8 mouse cellular contexts compared by ENCODE assay signal in the genomic region with DNA sequence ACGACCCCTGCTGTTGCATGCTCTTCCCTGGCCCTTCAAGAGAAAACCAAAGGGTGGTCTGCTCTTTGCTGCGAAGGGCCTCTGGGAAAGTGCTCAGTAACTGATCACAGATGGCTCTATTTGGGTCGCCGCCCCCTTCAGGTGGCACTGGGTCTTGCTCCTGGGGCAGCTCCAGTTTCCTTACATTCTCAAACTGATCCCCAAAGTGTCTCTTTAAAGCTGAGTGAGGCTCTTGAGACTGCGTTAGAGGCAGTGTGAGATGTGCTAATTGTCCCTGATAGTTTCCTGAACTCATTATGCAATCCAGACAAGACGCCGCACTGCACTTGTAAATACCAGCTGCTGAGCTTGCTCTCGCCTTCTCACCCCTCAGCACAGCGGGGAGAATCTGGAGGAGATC. TPM values are rescaled to one million over a fixed set of nuclear protein-coding genes. Genes with fewer than 3 reads are reported as not detected.
A peak's percentile ranks its signal among the peaks of the same experiment; 100 is the strongest.
DNase-seq lines count a peak whose midpoint lies in the region; ATAC-seq and TF ChIP-seq lines count a peak whose summit lies in the region.

No protein-coding gene starts in this region.

- H3K4me2 ChIP-seq in liver, postnatal 0 days (ENCODE audit: low read depth, low read length) = no peak overlapping the region
- H3K4me2 ChIP-seq in liver, embryonic 11.5 days = no peak overlapping the region
- no peak overlapping the region for H3K4me2 ChIP-seq in lung, postnatal 0 days (replicated peaks; ENCODE audit: low read depth, low read length)

- H3K36me3 ChIP-seq in liver, postnatal 0 days (replicated peaks; ENCODE audit: insufficient read depth, low read length) = peaks cover 3% of the 10 kb centered on the region; the same call in 1 of the 2 replicates
- peaks cover 20% of the 10 kb centered on the region for H3K36me3 ChIP-seq in liver, embryonic 11.5 days (ENCODE audit: control insufficient read depth, insufficient read depth, low read length)
- no peaks in the 10 kb centered on the region for H3K36me3 ChIP-seq in lung, postnatal 0 days (ENCODE audit: insufficient read depth, low read length)

- ATAC-seq in cerebellum, adult (ENCODE audit: insufficient number of reproducible peaks, low FRiP score, low TSS enrichment) = no peak
- no peak for ATAC-seq in liver, postnatal 0 days
- no peak for ATAC-seq in liver, embryonic 11.5 days (replicated peaks; ENCODE audit: low FRiP score)
- peak; percentile 37 for ATAC-seq in lung, postnatal 0 days

- no peak for TF ChIP-seq EP300 in liver, postnatal 0 days (IDR thresholded peaks at IDR 0.05; ENCODE audit: low read depth)
- no peak for TF ChIP-seq EP300 in lung, postnatal 0 days (IDR thresholded peaks at IDR 0.05)

- H3K4me3 ChIP-seq in liver, postnatal 0 days (ENCODE audit: low read depth, low read length) = no peak overlapping the region
- no peak overlapping the region for H3K4me3 ChIP-seq in liver, embryonic 11.5 days (ENCODE audit: low read depth, low read length)
- H3K4me3 ChIP-seq in lung, postnatal 0 days (ENCODE audit: low read depth, low read length) = no peak overlapping the region

- H3K4me1 ChIP-seq in liver, postnatal 0 days (ENCODE audit: insufficient read depth) = 0 out of 2 replicates have a peak, but pooled peaks cover 3% of the 10 kb centered on the region
- peaks cover 11% of the 10 kb centered on the region for H3K4me1 ChIP-seq in liver, embryonic 11.5 days (replicated peaks; ENCODE audit: control insufficient read depth, insufficient read depth, low read length)
- H3K4me1 ChIP-seq in lung, postnatal 0 days (ENCODE audit: insufficient read depth, low read depth, low read length) = no peaks in the 10 kb centered on the region

- H3K9me3 ChIP-seq in liver, postnatal 0 days (ENCODE audit: low read length) = no peaks in the 10 kb centered on the region
- H3K9me3 ChIP-seq in liver, embryonic 11.5 days (ENCODE audit: control insufficient read depth, low read length) = no peaks in the 10 kb centered on the region
- H3K9me3 ChIP-seq in lung, postnatal 0 days (ENCODE audit: low read length) = no peaks in the 10 kb centered on the region

- H3K9ac ChIP-seq in liver, postnatal 0 days (replicated peaks) = no peak overlapping the region
- no peak overlapping the region for H3K9ac ChIP-seq in liver, embryonic 11.5 days (ENCODE audit: low read depth, low read length)
- no peak overlapping the region for H3K9ac ChIP-seq in lung, postnatal 0 days (replicated peaks; ENCODE audit: low read depth)

- peak; percentile 65 to 67 for DNase-seq in cerebellum, postnatal 10 days
- peak; percentile 45 for DNase-seq in liver, postnatal 0 days
- DNase-seq in liver, embryonic 11.5 days (ENCODE audit: low spot score) = no peak
- peak; percentile 62 for DNase-seq in embryo, embryonic 11 days
- DNase-seq in lung, postnatal 0 days (ENCODE audit: low spot score) = peak; percentile 40
- no peak for DNase-seq in spleen, postnatal 14 days (ENCODE audit: low spot score in 2 of 2)
- DNase-seq in gastrocnemius, postnatal 10 days = no peak

- TF ChIP-seq CTCF in liver, postnatal 0 days (IDR thresholded peaks at IDR 0.05; ENCODE audit: low read depth) = peak; percentile 43
- TF ChIP-seq CTCF in lung, postnatal 0 days (IDR thresholded peaks at IDR 0.05) = peak; percentile 63

- no peak overlapping the region for H3K27ac ChIP-seq in liver, postnatal 0 days (ENCODE audit: low read depth)
- no peak overlapping the region for H3K27ac ChIP-seq in liver, embryonic 11.5 days (ENCODE audit: low read depth, low read length)
- H3K27ac ChIP-seq in lung, postnatal 0 days (ENCODE audit: low read length) = no peak overlapping the region

- WGBS in liver, postnatal 0 days (ENCODE audit: insufficient replicate concordance) = 70% methylated on average over 9 of the region's 9 CpGs
- WGBS in liver, embryonic 11.5 days = 59% methylated on average over 9 of the region's 9 CpGs
- WGBS in lung, postnatal 0 days = 32% methylated on average over 9 of the region's 9 CpGs

- no peaks in the 10 kb centered on the region for H3K27me3 ChIP-seq in liver, postnatal 0 days (ENCODE audit: insufficient read depth, low read length)
- no peaks in the 10 kb centered on the region for H3K27me3 ChIP-seq in liver, embryonic 11.5 days (replicated peaks; ENCODE audit: control insufficient read depth, insufficient read depth, low read length)
- H3K27me3 ChIP-seq in lung, postnatal 0 days (replicated peaks; ENCODE audit: insufficient read depth, low read length) = no peaks in the 10 kb centered on the region

RNA-seq across cellular contexts. Expression of a gene that starts 8.8 kb away (rescaled TPM):
- 4.7 and 4.9 TPM in 2 replicates for polyA plus RNA-seq in liver, postnatal 0 days (2015; fragmentation: Nextera tagmentation; extraction: Ambion mirVana)
- polyA plus RNA-seq in liver, embryonic 11.5 days (2014; fragmentation: Nextera tagmentation; extraction: Ambion mirVana) = 28.2 and 29.4 TPM in 2 replicates
- polyA plus RNA-seq in lung, postnatal 0 days (2015; fragmentation: Nextera tagmentation; extraction: Ambion mirVana) = 0.88 and 1.3 TPM in 2 replicates
- total RNA-seq in gastrocnemius, postnatal 10 days (2021) = 1 to 10 TPM in 1 of 2 experiments, under 1 TPM in 1; 0.99 to 1.2 TPM

RNA-seq across cellular contexts. Expression of a gene that starts 11.0 kb away (rescaled TPM):
- not detected in 2 replicates for polyA plus RNA-seq in liver, postnatal 0 days (2015; fragmentation: Nextera tagmentation; extraction: Ambion mirVana)
- 0.05 and 0.12 TPM in 2 replicates for polyA plus RNA-seq in liver, embryonic 11.5 days (2014; fragmentation: Nextera tagmentation; extraction: Ambion mirVana)
- polyA plus RNA-seq in lung, postnatal 0 days (2015; fragmentation: Nextera tagmentation; extraction: Ambion mirVana) = not detected in 2 replicates
- total RNA-seq in gastrocnemius, postnatal 10 days (2021) = 10 to 100 TPM; 48.7 to 54.4 TPM

RNA-seq across cellular contexts. Expression of a gene that starts 27.2 kb away (rescaled TPM):
- polyA plus RNA-seq in liver, postnatal 0 days (2015; fragmentation: Nextera tagmentation; extraction: Ambion mirVana) = 19.4 and 20.8 TPM in 2 replicates
- 41.6 and 44.8 TPM in 2 replicates for polyA plus RNA-seq in liver, embryonic 11.5 days (2014; fragmentation: Nextera tagmentation; extraction: Ambion mirVana)
- polyA plus RNA-seq in lung, postnatal 0 days (2015; fragmentation: Nextera tagmentation; extraction: Ambion mirVana) = 46.1 and 47.4 TPM in 2 replicates
- 10 to 100 TPM; 15.7 to 18.9 TPM for total RNA-seq in gastrocnemius, postnatal 10 days (2021)

RNA-seq across cellular contexts. Expression of a gene that starts 27.5 kb away (rescaled TPM):
- polyA plus RNA-seq in liver, postnatal 0 days (2015; fragmentation: Nextera tagmentation; extraction: Ambion mirVana) = 17.7 and 17.8 TPM in 2 replicates
- polyA plus RNA-seq in liver, embryonic 11.5 days (2014; fragmentation: Nextera tagmentation; extraction: Ambion mirVana) = 23.8 and 26.0 TPM in 2 replicates
- polyA plus RNA-seq in lung, postnatal 0 days (2015; fragmentation: Nextera tagmentation; extraction: Ambion mirVana) = 65.6 and 79.0 TPM in 2 replicates
- 10 to 100 TPM; 68.5 to 86.9 TPM for total RNA-seq in gastrocnemius, postnatal 10 days (2021)

RNA-seq across cellular contexts. Expression of a gene that starts 38.9 kb away (rescaled TPM):
- 4.5 and 4.6 TPM in 2 replicates for polyA plus RNA-seq in liver, postnatal 0 days (2015; fragmentation: Nextera tagmentation; extraction: Ambion mirVana)
- polyA plus RNA-seq in liver, embryonic 11.5 days (2014; fragmentation: Nextera tagmentation; extraction: Ambion mirVana) = 11.4 and 14.7 TPM in 2 replicates
- polyA plus RNA-seq in lung, postnatal 0 days (2015; fragmentation: Nextera tagmentation; extraction: Ambion mirVana) = 9.6 and 10.2 TPM in 2 replicates
- total RNA-seq in gastrocnemius, postnatal 10 days (2021) = 10 to 100 TPM; 20.8 to 25.5 TPM

Comparison
In these comparisons a context has a peak if more than half of its experiments do, and no peak if none do; other contexts are left out.
1. DNase-seq: peak in cerebellum, postnatal 10 days (2 of 2), liver, postnatal 0 days (single experiment), embryo, embryonic 11 days (single experiment) and lung, postnatal 0 days (single experiment); none in liver, embryonic 11.5 days (single experiment), spleen, postnatal 14 days (0 of 2) and gastrocnemius, postnatal 10 days (single experiment).